Mouse (Mus musculus): ENCODE data around the gene Tk1. TPM values are rescaled to one million over a fixed set of nuclear protein-coding genes. Genes with fewer than 3 reads are reported as not detected.
A peak's percentile ranks its signal among the peaks of the same experiment; 100 is the strongest.
"Not testable (repeated sequence)": the region's sequence is repeated elsewhere in the genome, so short reads cannot be mapped to it uniquely, and the experiment has no call there.

Gene Tk1
- polyA plus RNA-seq, 1 experiment from 2014 or later = 97.6 TPM

DNA sequence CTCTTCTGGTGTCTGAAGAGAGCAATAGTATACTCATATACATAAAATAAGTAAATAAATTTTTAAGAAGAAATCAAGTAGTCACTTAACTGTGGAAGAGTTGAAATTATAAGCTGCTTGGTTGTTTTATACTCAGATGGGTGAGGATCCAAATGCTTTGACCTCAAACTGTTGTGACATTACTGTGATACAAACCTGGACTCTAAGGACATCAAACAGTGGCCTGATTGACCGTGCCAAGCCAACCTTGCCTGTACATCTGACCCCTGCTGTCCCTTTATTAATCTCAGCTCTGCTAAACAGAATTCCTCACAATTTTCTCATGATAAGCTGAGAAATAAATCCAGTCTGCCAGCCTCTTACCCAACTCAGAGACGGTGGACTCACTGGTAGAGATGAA lies 19.8 kb upstream of the Tk1 start:
- 0 out of 2 replicates have a peak, but pooled peaks cover 4% of the 10 kb centered on the region for H3K36me3 ChIP-seq
- H3K4me2 ChIP-seq = no peak overlapping the region
- no peak overlapping the region for H3K4me3 ChIP-seq
- no peak overlapping the region for H3K9ac ChIP-seq
- 75% methylated on average over 2 of the region's 2 CpGs for WGBS
- no peak for ATAC-seq (ENCODE audit: extremely low read depth, insufficient number of reproducible peaks, low FRiP score, low TSS enrichment)
- H3K27ac ChIP-seq (replicated peaks) = no peak overlapping the region
- H3K4me1 ChIP-seq = peaks cover 32% of the 10 kb centered on the region
- H3K9me3 ChIP-seq = no peaks in the 10 kb centered on the region
- H3K27me3 ChIP-seq (replicated peaks) = no peaks in the 10 kb centered on the region

DNA sequence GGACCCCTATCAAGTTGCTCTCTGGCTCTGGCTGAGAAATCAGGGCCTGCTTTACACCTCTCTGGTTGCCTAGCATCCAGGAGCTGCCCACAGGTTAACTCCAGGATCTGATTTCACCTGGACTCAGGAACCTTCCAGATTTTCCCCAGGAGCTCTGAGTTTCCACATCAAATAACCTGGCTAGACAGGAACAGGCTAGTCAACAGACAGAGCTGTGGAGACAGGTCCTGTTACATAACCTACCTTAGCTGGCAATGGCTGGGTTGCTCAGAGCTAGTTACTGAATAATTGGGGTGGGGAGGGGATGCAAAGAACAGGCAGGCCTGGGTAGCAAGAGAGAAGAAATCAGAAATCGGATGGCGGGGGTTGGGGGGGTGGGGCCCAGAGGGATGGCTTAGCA lies 19.1 kb upstream of the Tk1 start:
- H3K4me3 ChIP-seq = no peak overlapping the region
- no peaks in the 10 kb centered on the region for H3K36me3 ChIP-seq
- no peak overlapping the region for H3K9ac ChIP-seq
- H3K9me3 ChIP-seq = no peaks in the 10 kb centered on the region
- H3K4me2 ChIP-seq = no peak overlapping the region
- WGBS = 58% methylated on average over 2 of the region's 2 CpGs
- H3K4me1 ChIP-seq = peaks cover 30% of the 10 kb centered on the region
- H3K27ac ChIP-seq (replicated peaks) = no peak overlapping the region
- no peaks in the 10 kb centered on the region for H3K27me3 ChIP-seq (replicated peaks)
- ATAC-seq (ENCODE audit: extremely low read depth, insufficient number of reproducible peaks, low FRiP score, low TSS enrichment) = no peak

DNA sequence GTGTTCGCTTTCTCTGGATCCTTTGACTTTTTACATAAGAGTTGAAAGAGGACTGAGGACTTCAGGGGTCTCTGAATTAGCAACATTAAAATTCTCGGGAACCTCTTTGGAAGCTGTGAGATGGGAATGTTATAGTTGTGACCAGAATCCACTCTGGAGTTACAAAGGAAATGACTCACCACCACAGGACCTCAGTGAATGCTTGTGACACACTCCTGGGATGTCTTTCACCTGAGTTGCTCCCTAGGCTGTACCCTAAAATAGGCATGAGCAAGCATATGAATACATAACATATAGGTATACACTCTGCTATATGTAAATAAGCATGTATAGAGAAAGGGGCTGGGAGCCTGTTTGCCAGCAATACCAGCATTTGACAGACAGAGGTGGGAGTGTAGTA lies 17.5 kb upstream of the Tk1 start:
- Histone ChIP-seq H3K27me3 (replicated peaks) (no peaks in the 10 kb centered on the region), H3K36me3 (no peaks in the 10 kb centered on the region), H3K4me3 (no peak overlapping the region), H3K9me3 (no peaks in the 10 kb centered on the region), H3K4me1 (peaks cover 33% of the 10 kb centered on the region), H3K27ac (replicated peaks) (no peak overlapping the region), H3K4me2 (no peak overlapping the region), H3K9ac (no peak overlapping the region)
- 71% methylated on average over 2 of the region's 2 CpGs for WGBS
- ATAC-seq (ENCODE audit: extremely low read depth, insufficient number of reproducible peaks, low FRiP score, low TSS enrichment) = no peak

GRCm38 (mm10) chr11:117840910-117841309 lies 15.0 kb upstream of the Tk1 start:
- Histone ChIP-seq H3K36me3 (no peaks in the 10 kb centered on the region), H3K4me1 (peaks cover 30% of the 10 kb centered on the region), H3K4me2 (no peak overlapping the region), H3K27me3 (replicated peaks) (no peaks in the 10 kb centered on the region), H3K9me3 (no peaks in the 10 kb centered on the region), H3K4me3 (no peak overlapping the region), H3K9ac (0 out of 2 replicates have a peak overlapping the region, but pooled peaks have one; percentile 0), H3K27ac (replicated peaks) (peak overlapping the region; percentile 53)
- 50% methylated on average over 1 of the region's 1 CpGs for WGBS
- ATAC-seq (ENCODE audit: extremely low read depth, insufficient number of reproducible peaks, low FRiP score, low TSS enrichment) = no peak

- Histone ChIP-seq H3K27me3 (replicated peaks) (no peaks in the 10 kb centered on the region), H3K27ac (replicated peaks) (peak overlapping the region; percentile 54), H3K9me3 (no peaks in the 10 kb centered on the region), H3K36me3 (no peaks in the 10 kb centered on the region), H3K9ac (no peak overlapping the region), H3K4me1 (peaks cover 30% of the 10 kb centered on the region), H3K4me2 (no peak overlapping the region), H3K4me3 (no peak overlapping the region)
- 63% methylated on average over 1 of the region's 1 CpGs for WGBS
- ATAC-seq (ENCODE audit: extremely low read depth, insufficient number of reproducible peaks, low FRiP score, low TSS enrichment) = no peak
Observed at GRCm38 (mm10) chr11:117839021-117839420, 13.1 kb upstream of the Tk1 start.

- no peaks in the 10 kb centered on the region for H3K27me3 ChIP-seq (replicated peaks)
- WGBS = 60% methylated on average over 2 of the region's 2 CpGs
- H3K9me3 ChIP-seq = no peaks in the 10 kb centered on the region
- no peak overlapping the region for H3K9ac ChIP-seq
- no peak overlapping the region for H3K4me2 ChIP-seq
- H3K27ac ChIP-seq (replicated peaks) = peak overlapping the region; percentile 54
- peaks cover 30% of the 10 kb centered on the region for H3K4me1 ChIP-seq
- H3K36me3 ChIP-seq = no peaks in the 10 kb centered on the region
- H3K4me3 ChIP-seq = no peak overlapping the region
- ATAC-seq (ENCODE audit: extremely low read depth, insufficient number of reproducible peaks, low FRiP score, low TSS enrichment) = no peak
Observed at GRCm38 (mm10) chr11:117838572-117838971, 12.7 kb upstream of the Tk1 start.

DNA sequence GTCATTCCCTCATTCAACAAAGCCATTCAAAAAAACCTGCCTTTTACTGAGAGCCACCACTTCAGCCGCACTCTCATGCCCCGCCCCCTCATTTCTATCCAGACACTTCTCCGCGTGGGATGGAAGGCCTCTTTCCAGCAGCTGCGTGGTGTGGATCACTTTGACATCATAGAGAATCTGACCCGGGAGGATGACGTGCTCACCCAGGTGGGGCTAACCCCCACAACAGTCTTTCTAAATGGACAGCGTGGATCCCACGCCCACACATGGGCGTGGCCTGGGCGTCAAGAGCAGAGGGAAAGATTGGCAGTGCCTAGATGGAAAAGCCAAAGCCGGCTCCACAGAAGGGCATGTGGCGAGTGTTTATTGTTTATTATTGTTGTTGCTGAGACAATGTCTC lies 10.4 kb upstream of the Tk1 start:
- Histone ChIP-seq H3K9me3 (no peaks in the 10 kb centered on the region), H3K4me2 (peak overlapping the region; percentile 60), H3K36me3 (peaks cover 4% of the 10 kb centered on the region; the same call in 1 of the 2 replicates), H3K27me3 (replicated peaks) (no peaks in the 10 kb centered on the region), H3K27ac (replicated peaks) (no peak overlapping the region), H3K9ac (peak overlapping the region; percentile 37), H3K4me1 (peaks cover 39% of the 10 kb centered on the region), H3K4me3 (peak overlapping the region; percentile 33)
- WGBS = 23% methylated on average over 13 of the region's 13 CpGs
- no peak for ATAC-seq (ENCODE audit: extremely low read depth, insufficient number of reproducible peaks, low FRiP score, low TSS enrichment)

GRCm38 (mm10) chr11:117834086-117834485 lies 8.2 kb upstream of the Tk1 start:
- no peaks in the 10 kb centered on the region for H3K27me3 ChIP-seq (replicated peaks)
- ATAC-seq (ENCODE audit: extremely low read depth, insufficient number of reproducible peaks, low FRiP score, low TSS enrichment) = no peak
- no peak overlapping the region for H3K4me2 ChIP-seq
- no peak overlapping the region for H3K9ac ChIP-seq
- H3K4me3 ChIP-seq = no peak overlapping the region
- peaks cover 4% of the 10 kb centered on the region; the same call in 1 of the 2 replicates for H3K36me3 ChIP-seq
- 86% methylated on average over 8 of the region's 8 CpGs for WGBS
- peaks cover 45% of the 10 kb centered on the region for H3K4me1 ChIP-seq
- H3K27ac ChIP-seq (replicated peaks) = no peak overlapping the region
- no peaks in the 10 kb centered on the region for H3K9me3 ChIP-seq

- not testable (repeated sequence) for H3K27ac ChIP-seq (replicated peaks); H3K9me3 ChIP-seq; H3K4me3 ChIP-seq; H3K9ac ChIP-seq; H3K4me2 ChIP-seq; H3K27me3 ChIP-seq (replicated peaks); ATAC-seq (ENCODE audit: extremely low read depth, insufficient number of reproducible peaks, low FRiP score, low TSS enrichment); H3K36me3 ChIP-seq
- H3K4me1 ChIP-seq = peaks cover 45% of the 10 kb centered on the region
- WGBS = 92% methylated on average over 4 of the region's 6 CpGs
Observed at GRCm38 (mm10) chr11:117833509-117833908, 7.6 kb upstream of the Tk1 start.

DNA sequence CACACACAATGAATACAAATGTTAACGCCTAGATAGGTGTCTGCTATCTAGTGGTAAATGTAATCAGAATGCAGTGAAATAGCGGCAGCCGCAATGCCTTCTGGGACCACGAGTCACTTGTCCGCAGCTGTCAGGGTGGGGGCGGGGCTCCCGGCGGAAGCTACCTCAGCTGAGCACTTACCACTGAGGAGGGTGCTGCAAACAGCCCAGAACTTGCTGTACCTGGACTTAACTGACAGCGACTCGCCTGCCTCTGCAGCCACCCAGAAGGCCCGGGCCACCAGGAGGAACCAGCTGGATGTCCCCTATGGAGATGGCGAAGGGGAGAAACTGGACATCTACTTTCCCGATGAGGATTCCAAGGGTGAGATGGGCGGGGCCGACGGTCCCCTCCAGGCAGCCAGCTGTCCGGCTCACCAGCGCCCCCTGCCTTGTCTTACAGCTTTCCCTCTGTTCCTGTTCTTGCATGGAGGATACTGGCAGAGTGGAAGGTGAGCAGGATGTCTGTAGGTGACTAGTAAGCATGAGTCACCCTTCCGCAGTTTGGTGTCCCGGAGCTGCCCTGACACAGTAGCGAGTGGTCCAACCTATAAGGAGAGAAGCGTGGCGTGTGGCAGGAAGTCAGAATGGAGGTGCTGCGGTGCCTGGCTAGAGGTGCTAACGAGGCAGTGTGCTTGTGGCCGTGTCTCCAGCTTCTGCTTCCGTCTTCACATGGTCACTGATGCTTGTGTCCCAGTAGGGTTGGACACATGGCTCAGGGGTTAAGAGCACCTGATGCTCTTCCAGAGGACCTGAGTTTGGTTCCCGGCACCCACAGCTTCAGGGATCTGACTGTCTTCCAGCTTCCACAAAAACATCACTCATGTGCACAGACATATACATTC lies 6.4 kb upstream of the Tk1 start:
- Histone ChIP-seq H3K9me3 (no peaks in the 10 kb centered on the region), H3K36me3 (peaks cover 4% of the 10 kb centered on the region; the same call in 1 of the 2 replicates), H3K4me1 (peaks cover 50% of the 10 kb centered on the region), H3K4me2 (peak overlapping the region; percentile 59), H3K4me3 (peak overlapping the region; percentile 33), H3K27me3 (replicated peaks) (no peaks in the 10 kb centered on the region), H3K27ac (replicated peaks) (0 out of 2 replicates have a peak overlapping the region, but pooled peaks have one; percentile 8), H3K9ac (peak overlapping the region; percentile 56; the same call in 1 of the 2 replicates)
- WGBS = 24% methylated on average over 28 of the region's 28 CpGs
- ATAC-seq (ENCODE audit: extremely low read depth, insufficient number of reproducible peaks, low FRiP score, low TSS enrichment) = peak; percentile 67

DNA sequence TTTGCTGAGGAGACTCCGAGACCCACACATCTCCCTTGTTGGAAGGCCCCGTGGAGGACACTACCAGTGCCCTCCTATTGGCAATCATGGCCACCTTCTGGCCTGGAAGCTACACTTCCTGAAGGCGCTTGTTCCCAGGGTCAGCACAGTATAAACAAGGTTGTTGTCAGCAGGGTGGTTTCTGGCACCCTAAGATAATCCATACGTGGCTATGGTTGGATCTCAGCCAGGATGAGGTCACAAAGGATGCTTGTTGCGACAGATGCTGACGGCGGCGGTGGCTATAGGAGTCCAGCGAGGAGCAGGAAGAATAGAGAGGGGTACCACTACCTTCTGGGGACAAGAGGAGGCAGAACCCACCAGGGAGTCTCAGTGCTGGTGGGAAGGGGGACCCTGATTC lies 4.5 kb upstream of the Tk1 start:
- Histone ChIP-seq H3K9ac (peak overlapping the region; percentile 17; the same call in 1 of the 2 replicates), H3K36me3 (peaks cover 4% of the 10 kb centered on the region; the same call in 1 of the 2 replicates), H3K9me3 (no peaks in the 10 kb centered on the region), H3K4me3 (no peak overlapping the region), H3K27me3 (replicated peaks) (no peaks in the 10 kb centered on the region), H3K27ac (replicated peaks) (peak overlapping the region; percentile 98), H3K4me2 (peak overlapping the region; percentile 5; the same call in 1 of the 2 replicates), H3K4me1 (peaks cover 63% of the 10 kb centered on the region)
- WGBS = 49% methylated on average over 9 of the region's 9 CpGs
- ATAC-seq (ENCODE audit: extremely low read depth, insufficient number of reproducible peaks, low FRiP score, low TSS enrichment) = no peak
